Mouse (Mus musculus) right cerebral cortex, postnatal 14 days (tissue): ENCODE results near the gene Gpkow.
"Not testable (repeated sequence)": the region's sequence is repeated elsewhere in the genome, so short reads cannot be mapped to it uniquely, and the experiment has no call there.

Experiments used
- DNase-seq: peaks from one replicate; pipeline ENCODE4 v3.0.0; 2022

Gpkow gene

DNA sequence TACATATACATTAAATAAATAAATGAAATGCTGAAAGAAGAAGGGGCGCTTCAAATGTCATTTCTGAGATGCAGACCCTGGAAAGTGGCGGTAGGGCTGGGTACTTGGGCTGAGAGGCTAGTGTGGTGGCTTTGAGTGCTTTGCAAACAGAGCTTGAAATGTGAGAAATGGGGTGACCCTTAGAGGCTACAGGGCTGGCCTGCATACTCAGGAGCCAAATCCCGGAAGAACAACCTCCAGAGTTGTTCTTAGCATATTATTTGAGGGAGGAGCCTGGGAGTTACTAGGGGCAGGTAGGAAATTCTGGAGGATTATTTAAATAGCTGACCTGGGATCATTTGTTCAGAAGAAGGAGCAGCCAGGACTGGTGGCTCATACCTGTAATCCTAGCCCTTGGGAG, 6.4 kb upstream of the Gpkow start:
- DNase-seq, result no peak

DNA sequence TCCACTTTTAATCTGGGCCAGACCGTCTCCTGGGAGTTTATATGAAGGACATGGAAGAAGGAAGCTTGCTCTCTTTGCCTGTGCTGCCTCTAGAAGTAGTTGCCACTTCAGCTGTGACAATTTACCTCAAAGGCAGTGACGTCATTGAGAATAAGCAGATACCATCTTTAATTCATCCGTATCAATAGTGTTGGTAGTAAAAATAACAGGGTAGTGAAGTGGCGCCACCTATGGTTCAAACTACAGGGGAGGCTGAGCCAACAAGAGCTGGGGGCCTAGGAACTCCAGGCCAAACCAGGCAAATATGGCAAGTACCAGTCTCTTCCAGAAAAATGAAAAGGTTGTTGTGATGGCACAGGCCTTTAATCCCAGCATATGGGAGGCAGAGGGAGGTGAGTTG, 4.1 kb upstream of the Gpkow start:
- no peak for DNase-seq

DNA sequence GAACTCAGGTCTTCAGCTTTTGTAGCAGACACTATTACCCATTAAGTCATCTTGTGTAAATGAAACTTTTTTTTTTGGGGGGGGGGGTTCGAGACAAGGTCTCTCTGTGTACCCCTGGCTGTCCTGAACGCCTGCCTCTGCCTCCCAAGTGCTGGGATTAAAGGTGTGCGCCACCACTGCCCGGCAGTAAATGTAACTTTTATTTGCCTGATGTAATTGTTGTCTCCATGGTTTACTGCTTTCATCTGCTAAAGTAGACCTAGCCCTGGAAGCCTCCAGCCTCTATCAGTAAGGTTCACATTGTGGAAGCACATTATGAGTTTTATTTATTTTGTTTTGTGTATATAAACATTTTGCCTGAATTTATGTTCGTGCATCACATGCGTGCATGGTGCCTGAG, 411 bp upstream of the Gpkow start:
- no peak for DNase-seq

DNA sequence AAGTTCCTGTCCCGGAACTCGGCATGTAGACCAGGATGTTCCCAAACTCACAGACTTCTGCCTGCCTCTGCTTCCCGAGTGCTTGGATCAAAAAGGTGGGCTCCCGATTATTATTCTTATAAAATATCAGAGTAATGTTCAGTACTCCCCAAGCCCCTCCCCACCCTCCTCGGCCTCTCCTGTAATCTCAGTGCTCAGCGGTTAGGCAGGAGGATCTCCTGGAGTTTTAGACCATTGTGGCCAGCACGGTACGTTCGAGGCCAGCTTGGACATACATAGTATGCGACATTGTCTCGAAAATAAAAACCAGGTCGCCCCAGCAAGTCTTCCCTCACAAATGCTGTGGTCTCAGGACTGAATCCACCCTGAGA, 16.8 kb downstream of the Gpkow start:
- not testable (repeated sequence) for DNase-seq

DNA sequence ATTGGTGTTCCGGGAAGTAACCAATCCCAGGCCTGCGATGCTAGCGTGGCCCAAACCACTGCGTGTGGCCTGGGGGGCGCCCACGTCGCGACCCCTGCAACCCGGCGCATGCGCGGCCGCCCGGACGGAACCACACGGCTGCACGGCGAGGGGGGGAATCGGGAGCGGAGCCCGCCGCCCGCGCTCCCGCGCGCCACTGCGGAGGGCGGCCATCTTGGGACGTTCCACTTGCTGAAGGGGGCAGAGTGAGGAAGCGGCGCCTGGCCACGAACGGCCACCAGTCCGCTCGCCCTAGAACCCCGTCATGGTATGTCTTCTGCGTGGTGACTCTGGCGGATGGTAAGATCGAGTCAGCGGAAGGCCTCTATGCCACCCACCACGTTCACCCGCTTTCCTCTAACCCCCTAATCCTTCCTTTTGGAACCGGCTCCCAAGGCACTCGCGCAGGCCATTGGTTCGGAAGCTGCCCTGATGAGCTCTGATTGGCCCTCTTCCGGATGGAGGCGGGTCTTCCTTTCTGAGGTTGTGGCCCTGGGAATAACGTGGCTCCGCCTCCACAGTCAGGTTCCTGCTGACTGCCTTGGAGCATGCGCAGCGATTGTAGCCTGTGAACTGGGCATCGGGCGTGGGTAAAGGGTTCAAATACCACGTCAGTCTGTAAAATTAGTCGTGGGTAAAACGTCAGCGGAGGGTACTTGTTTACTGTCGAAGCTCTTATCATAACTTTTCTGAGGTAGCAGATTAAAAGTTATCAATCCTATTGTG, 17.4 kb downstream of the Gpkow start, which contains the start of gene Wdr45:
Wdr45 (plus strand) TSS at position 199 of the 765 bp plus-strand sequence.
- peak; percentile 84 for DNase-seq

DNA sequence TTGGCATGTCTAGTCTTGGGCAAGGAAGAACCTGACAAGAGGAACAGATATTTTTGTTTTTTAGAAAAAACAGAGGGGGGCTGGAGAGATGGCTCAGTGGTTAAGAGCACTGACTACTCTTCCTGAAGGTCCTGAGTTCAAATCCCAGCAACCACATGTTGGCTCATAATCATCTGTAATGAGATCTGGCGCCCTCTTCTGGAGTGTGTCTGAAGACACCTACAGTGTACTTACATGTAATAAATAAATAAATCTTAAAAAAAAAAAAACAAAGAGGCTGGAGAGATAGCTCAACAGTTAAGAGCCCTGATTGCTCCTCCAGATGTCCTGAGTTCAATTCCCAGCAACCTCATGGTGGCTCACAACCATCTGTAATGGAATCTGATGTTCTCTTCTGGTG, 19.1 kb downstream of the Gpkow start:
- not testable (repeated sequence) for DNase-seq

DNA sequence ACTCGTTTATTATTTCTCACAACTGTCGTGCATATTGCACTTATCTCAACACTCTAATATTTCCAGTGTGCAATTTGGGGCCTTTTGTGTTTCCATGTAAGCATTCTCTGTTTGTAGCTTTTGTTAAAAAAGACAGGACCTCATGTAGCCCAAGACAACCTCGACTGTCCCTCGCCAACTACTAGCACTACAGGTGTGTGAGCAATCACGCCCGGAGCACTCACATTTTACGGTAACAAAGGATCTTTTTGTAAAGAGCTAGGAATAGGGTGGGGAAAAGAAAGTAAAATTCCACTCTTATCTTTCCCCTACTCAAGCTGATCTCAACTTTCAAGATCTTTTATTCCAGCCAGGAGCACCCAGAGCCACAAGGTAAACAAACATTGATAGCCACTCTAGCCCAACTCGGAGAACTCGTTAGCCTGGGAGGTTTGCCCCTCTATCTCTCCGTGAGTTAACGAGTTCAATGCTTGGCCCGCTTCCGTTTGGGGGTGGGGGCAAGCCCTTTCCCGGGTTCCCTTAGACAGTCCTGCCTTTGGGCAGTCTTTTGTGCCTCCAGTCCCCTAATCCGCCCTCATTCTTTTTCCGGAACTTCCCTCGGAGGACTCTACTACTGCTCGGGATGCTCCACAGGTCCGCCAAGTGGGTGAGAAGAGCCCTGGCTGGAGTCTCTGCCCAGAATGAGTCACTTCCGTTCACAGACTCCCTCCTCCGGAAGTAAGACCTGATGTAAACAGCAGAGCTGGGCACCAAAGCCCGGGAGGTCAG, 24.8 kb downstream of the Gpkow start, which contains the start of gene Gm45208:
Gm45208 (plus strand) TSS at position 732 of the 768 bp plus-strand sequence.
- peak; percentile 35 for DNase-seq

DNA sequence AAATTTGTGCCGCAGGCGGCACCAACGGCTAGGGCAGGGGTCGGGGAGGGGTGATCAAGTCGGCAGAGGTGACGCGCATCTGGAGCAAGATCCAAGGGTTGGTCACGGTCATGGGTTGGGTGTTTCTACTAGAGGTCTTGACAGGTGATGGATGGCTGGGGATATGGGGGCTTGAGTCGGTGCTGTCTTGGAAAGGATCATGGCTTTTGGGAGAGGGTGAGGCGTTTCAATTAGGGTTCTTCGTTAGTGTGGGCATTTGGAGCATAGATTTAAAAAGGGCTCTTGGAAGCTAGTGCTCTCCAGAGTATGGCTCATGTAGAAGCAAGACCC, 25.3 kb downstream of the Gpkow start:
- DNase-seq, result no peak

DNA sequence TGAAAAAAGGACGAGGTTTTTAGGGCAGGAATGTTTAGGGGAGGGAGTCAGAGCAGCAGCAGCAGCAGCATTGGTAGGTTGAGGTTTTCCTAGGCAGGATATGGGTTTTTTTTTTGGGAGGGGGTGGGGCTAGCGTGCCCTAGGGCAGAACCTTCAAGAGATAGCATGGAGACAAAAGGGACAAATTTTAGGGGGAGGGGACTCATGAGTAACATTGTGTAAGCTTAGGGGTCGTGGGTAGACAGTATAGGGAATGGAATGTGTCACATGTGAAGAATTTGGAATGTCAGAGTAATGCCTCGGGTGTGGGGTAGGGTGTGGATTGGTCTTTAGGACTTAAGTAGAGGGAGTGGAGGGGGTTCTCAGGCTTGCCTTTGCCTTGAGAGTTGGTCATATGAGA, 25.8 kb downstream of the Gpkow start:
- no peak for DNase-seq

DNA sequence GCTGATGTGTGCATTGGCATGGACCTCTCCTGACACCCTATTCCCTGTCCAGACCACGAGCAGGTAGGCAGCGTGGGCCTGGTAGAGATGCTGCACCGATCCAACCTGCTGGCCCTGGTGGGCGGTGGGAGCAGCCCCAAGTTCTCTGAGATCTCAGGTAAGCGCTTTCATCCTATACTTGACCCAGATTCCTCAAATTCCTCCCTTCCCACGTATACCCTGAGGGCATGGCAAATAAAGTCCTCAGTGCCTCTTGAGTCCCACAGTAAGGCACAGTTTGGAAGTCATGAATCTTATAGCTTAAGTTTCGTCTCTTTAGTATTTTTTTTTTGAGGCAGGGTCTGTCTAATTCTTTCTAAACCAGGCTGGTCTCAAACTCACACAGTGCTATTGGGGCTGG, 27.2 kb downstream of the Gpkow start:
- DNase-seq, result no peak

DNA sequence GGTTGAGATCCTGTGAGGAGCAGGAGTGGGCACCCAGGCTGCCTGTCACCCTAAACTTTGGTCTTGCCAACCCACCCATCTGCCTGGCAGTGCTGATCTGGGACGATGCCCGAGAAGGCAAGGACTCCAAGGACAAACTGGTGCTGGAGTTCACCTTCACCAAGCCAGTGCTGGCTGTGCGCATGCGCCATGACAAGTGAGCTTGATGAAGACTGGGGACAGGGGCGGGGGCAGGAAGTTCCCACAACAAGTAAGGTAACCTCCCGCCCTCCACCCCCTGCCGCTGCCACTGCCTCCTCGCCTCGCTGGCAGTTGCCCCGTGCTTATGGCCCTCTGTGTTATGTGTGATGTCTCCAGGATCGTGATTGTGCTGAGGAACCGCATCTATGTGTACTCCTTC, 28.9 kb downstream of the Gpkow start:
- no peak for DNase-seq

DNA sequence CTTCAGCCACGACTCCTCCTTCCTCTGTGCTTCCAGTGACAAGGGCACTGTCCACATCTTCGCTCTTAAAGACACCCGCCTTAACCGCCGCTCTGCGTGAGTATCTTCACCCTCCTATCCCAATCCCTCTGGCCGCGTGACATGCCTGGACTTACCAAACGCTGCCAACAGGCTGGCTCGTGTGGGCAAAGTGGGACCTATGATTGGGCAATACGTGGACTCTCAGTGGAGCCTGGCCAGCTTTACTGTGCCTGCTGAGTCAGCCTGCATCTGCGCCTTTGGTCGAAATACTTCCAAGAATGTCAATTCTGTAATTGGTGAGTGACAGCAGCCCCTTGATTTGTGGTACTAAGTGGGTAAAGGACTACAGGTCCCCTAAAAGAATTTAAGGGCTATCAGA, 30.2 kb downstream of the Gpkow start:
- DNase-seq, result no peak

DNA sequence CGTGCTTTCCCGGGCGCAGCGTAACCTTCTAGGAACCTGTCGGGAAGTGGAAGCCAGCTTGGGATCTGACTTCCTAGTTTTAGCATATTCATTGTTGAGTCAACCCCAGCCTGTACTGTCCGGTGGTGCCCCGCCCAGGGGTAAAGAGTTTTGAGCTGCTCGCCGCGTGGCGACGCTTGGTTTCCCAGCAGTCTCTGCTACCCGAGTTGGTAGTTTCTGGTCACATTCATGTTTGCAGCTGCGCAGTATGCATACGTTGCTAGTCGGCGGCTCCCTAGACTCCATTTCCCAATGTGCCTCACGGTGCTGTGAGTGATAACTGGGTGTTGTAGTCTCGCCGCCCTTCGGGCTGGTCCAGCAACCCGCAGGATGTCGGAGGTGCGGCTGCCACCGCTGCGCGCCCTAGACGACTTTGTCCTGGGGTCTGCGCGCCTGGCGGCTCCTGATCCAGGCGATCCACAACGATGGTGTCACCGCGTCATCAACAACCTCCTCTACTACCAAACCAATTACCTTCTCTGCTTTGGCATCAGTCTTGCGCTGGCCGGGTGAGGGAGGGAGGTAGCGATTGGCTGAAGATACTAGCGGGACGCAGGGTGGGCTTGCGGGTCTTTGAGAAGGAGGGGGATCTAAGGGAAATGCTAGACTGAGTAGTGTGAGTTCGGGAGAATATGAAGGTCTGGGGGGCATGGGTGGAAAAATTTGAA, 31.4 kb downstream of the Gpkow start, which contains the start of gene Praf2:
Praf2 (plus strand) TSS at position 225 of the 707 bp plus-strand sequence.
- DNase-seq, result peak; percentile 67

DNA sequence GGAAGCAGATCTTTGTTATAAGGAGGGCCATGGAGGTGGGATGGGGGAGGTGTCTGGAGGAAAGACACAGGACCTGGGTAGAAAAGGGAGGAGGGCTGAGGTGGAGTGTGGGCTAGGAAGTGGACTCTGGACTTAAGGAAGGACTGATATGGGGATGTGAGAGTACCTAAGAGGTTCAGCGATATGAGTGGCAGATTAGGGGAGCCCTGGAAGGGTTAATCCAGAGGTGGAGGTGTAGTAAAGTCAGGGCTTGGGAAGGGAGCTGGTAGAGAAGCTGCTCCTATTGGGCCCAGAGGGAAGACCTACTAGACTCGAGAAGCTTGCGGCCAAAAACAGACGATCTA, 32.0 kb downstream of the Gpkow start:
- DNase-seq, result no peak

DNA sequence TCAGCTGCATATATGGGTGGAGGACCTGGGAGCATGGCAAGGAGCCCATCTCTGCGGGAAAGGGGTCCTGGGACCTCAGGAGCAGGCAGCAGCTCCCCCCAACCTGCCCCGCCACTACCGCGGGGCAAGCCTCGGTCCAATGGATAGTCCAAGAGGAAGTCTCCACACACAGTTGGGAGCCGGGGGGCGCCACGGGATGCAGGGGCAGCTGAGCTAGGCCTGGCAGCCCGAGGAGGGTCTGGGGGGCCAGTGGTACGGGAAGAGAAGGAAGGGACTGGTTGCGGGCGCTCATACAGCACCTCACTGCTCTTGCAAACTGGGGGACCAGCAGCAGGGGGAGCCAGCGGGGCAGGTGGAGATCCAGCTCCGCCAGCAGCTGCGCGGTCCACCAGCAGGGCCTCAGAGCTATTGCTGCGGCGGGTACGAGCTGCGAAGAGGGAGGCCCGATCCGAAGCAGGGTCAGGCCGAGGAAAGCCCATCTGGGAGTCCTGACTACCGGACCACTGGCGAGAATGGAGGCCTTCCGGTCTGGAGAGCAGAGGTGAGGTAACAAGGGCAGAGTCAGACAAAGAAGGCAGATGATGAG, 36.7 kb downstream of the Gpkow start:
- DNase-seq, result peak; percentile 73

DNA sequence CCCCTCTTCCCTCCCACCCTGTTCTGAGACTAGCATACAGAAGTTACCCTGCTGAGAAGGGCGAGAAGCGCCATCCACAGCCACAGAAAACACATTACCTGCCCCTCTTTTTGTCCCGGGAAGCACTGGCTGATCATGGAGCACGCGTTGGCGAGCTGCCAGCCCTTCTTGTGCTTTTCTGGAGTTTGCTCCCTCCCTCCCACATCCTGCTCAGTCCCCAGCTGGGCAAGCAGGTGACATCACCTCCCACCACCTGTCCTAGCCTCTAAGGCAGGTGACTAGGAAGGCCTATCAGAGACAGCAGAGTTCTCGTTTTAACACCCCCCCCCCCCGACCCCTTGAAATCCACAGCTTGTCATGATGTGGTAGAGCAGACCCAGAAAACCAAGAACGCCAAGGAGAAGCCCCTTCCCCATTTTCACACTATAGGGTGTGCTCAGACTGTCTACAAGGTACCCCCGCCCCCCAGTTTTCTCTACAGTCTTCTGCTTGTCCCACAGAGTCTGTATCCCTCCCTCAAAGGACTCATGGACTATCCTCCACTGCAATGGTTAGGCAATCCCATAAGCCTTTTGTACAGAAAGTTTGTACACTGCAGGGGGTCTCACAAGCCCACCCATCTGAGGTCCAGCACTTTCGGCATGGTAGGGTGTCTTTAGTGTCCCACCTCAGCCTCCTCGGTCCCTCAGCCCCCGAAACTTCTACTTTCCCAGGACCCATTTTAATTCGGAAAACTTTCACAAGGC, 42.6 kb downstream of the Gpkow start:
- peak; percentile 49 for DNase-seq

DNA sequence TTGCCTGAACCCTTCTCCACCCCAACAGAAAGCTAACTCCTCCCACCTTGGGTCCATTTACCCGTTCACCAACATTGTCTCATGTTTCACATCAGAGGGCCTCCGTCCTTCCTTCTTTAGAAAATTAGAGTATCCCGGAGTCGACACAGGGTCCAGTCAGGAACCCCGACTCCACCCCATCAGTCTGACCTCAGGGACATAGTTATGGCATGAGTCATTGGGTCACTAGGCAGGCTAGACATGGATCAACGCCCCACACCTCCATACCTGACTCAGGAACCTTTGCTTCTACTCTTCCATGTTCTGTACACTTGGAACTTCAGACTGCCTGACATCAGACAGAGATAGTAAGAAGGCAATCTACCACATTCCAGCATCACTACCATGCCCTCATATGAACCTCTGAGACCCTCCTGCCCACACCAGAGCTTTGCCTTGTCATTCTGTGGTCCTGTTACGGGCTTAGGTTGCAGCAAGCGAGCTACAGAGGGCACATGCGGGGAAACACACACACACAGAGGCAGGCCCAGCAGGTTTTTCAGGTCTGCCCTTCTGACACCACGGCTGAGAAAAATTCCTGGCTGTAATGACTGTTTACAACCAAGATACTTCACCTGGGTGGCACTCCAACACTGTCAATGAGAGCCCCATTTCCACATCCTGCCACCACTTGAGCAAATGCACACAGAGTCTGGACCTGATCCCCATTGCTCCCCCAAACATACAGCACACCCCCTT, 43.3 kb downstream of the Gpkow start:
- no peak for DNase-seq

DNA sequence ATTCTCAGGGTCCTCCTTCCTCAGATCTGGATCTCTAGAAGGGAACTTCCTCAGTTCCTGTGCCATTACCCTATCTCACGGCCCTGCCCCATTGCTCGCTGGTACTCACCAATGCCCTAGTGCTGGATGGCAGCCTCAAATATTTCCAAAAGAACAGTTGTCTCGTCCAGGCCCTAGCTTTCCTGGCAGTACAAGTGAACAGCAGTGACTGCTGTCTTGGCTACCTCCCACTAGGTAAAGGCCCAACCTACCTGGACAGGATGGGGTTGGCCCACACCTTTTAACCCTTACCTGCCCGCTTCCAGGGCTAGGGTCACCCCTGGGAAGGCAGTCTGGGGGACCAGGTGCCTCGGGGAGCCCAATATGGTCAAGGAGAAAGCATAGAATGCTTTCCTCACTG, 44.2 kb downstream of the Gpkow start:
- DNase-seq, result no peak

DNA sequence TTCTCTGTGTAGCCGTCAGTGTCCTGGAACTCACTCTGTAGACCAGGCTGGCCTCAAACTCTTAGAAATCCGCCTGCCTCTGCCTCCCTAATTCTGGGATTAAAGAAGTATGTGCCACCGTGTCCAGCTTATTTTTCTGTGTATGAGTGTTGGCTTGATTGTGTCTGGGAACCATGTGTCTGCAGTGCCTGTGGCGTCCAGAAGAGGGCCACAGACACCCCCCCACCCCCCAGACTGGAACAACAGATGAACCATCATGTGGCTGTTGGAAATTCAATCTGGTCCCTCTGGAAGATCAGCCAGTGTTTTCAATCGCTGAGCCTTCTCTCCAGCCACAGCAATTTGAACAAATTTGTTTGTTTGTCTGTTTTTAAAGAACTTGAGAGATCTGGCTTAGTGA, 46.5 kb downstream of the Gpkow start:
- DNase-seq, result no peak

DNA sequence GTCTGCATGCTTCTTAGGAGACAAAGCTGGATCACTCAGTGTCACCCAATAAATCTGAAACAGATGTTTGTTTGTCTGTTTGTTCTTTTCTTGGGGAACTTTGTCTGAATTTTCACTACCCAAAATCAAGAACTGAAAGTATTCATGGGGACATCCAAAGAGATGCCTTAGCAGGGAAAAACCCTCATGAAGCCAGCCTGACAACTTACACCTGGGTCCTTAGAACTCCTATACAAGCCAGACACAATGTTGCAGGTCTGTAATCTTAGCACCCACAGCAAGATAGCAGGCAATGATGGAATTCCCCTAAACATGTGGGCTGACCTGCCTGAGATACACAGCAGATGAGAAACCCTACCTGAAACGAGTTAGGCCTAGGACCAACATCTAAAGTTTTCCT, 48.0 kb downstream of the Gpkow start:
- DNase-seq, result no peak

DNA sequence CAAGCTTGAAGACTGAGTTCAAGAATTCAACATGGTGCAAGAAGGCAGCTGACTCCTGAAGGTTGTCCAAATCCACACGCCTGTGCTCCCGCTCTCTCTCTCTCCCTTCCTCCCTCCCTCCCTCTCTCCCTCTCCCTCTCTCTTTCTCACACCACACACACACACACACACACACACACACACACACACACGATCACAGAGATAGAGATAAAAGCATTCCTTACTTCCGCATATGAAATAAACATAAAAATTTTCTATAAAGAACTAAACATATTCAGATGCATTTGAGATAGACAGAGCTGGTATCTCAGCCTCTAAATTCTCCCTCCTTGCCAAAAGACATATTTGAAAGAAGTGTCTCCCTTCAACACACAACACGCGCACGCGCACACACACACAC, 48.5 kb downstream of the Gpkow start:
- no peak for DNase-seq
